Mouse (Mus musculus) kidney, postnatal 0 days (tissue): ENCODE data around the gene Itgb5. TPM values are rescaled to one million over a fixed set of nuclear protein-coding genes. Genes with fewer than 3 reads are reported as not detected.

Source experiments
- ATAC-seq: fragments of 200-750 bp; cut with Nextera tagmentation; replicated peaks from 2 replicates; pipeline ENCODE4 v1.8.0; 2017; ENCODE audit warnings: low read depth, moderate number of reproducible peaks, moderate TSS enrichment, moderate library complexity; ENCODE audit not compliant: low FRiP score
- DNase-seq: peaks from one replicate; pipeline ENCODE4 v3.0.0-alpha.2; 2016; ENCODE audit warnings: low spot score
- H3K27ac ChIP-seq: fragments of 300-500 bp; sonication (generic); 2 replicates; pipeline ENCODE4 v1.5.1; 2014; ENCODE audit warnings: mild to moderate bottlenecking
- H3K27me3 ChIP-seq: fragments of 300-500 bp; sonication (generic); 2 replicates; pipeline ENCODE4 v1.6.1; 2014; ENCODE audit warnings: low read length, mixed read lengths; ENCODE audit not compliant: insufficient read depth
- H3K36me3 ChIP-seq: fragments of 300-500 bp; sonication (generic); 2 replicates; pipeline ENCODE4 v1.6.1; 2014; ENCODE audit warnings: low read length, mixed read lengths; ENCODE audit not compliant: insufficient read depth
- H3K4me1 ChIP-seq: fragments of 300-500 bp; sonication (generic); replicated peaks from 2 replicates; pipeline ENCODE4 v1.6.1; 2014; ENCODE audit warnings: antibody characterized with exemption, low read length, mixed read lengths; ENCODE audit not compliant: insufficient read depth
- H3K4me2 ChIP-seq: fragments of 300-500 bp; sonication (generic); 2 replicates; pipeline ENCODE4 v1.6.1; 2014; ENCODE audit warnings: mild to moderate bottlenecking, low read length, moderate library complexity, mixed read lengths
- H3K4me3 ChIP-seq: fragments of 300-500 bp; sonication (generic); replicated peaks from 2 replicates; pipeline ENCODE4 v1.5.1; 2014; ENCODE audit warnings: low read depth, low read length
- H3K9ac ChIP-seq: fragments of 300-500 bp; sonication (generic); 2 replicates; pipeline ENCODE4 v1.6.1; 2014; ENCODE audit warnings: low read depth, low read length
- H3K9me3 ChIP-seq: fragments of 300-500 bp; sonication (generic); replicated peaks from 2 replicates; pipeline ENCODE4 v1.6.1; 2016; ENCODE audit warnings: low read length, inconsistent platforms, mixed read lengths
- CTCF ChIP-seq: IDR thresholded peaks from 2 replicates; pipeline ENCODE4 v1.5.1; 2016; ENCODE audit warnings: antibody characterized with exemption, low read depth, mild to moderate bottlenecking, moderate library complexity
- WGBS: fragments of 180-500 bp; shearing (Covaris S2); extraction: QIAGEN DNeasy Blood & Tissue Kit; methylation state at CpG from one replicate; pipeline ENCODE4 v1.1.7; 2014; 5-methylcytosine and 5-hydroxymethylcytosine counted together
- polyA plus RNA-seq: library from polyadenylated mRNA; unstranded; fragments of >200 nt; fragmentation: Nextera tagmentation; extraction: Ambion mirVana; gene quantifications from 2 replicates; pipeline ENCODE4 v1.2.1, GENCODE M21; 2015

The Itgb5 gene
- polyA plus RNA-seq, 1 experiment from 2014 or later: 53.2 TPM

GRCm38 (mm10) chr16:33950830-33951229 lies 121.4 kb downstream of the Itgb5 start:
- no peaks in the 10 kb centered on the region for H3K4me1 ChIP-seq
- DNase-seq (peak; percentile 93), ATAC-seq (peak; percentile 53)
- no peaks in the 10 kb centered on the region for H3K27me3 ChIP-seq
- H3K36me3 ChIP-seq: peaks cover 16% of the 10 kb centered on the region; the same call in 1 of the 2 replicates
- H3K9me3 ChIP-seq: no peaks in the 10 kb centered on the region
- no peak overlapping the region for H3K27ac ChIP-seq
- TF ChIP-seq CTCF: peak; percentile 98
- H3K4me2 ChIP-seq: no peak overlapping the region
- no peak overlapping the region for H3K4me3 ChIP-seq
- no peak overlapping the region for H3K9ac ChIP-seq
- WGBS: 14% methylated on average over 4 of the region's 4 CpGs

GRCm38 (mm10) chr16:33953008-33953407 lies 123.5 kb downstream of the Itgb5 start:
- Histone ChIP-seq H3K36me3 (peaks cover 29% of the 10 kb centered on the region; the same call in 1 of the 2 replicates), H3K4me2 (no peak overlapping the region), H3K4me3 (no peak overlapping the region), H3K9ac (no peak overlapping the region), H3K9me3 (no peaks in the 10 kb centered on the region), H3K4me1 (no peaks in the 10 kb centered on the region), H3K27me3 (no peaks in the 10 kb centered on the region), H3K27ac (no peak overlapping the region)
- DNase-seq (no peak), ATAC-seq (no peak)
- 81% methylated on average over 4 of the region's 4 CpGs for WGBS
- no peak for TF ChIP-seq CTCF

GRCm38 (mm10) chr16:33954793-33955192 lies 125.3 kb downstream of the Itgb5 start:
- Histone ChIP-seq H3K4me1 (no peaks in the 10 kb centered on the region), H3K27ac (no peak overlapping the region), H3K4me2 (no peak overlapping the region), H3K9ac (no peak overlapping the region), H3K9me3 (no peaks in the 10 kb centered on the region), H3K36me3 (peaks cover 40% of the 10 kb centered on the region), H3K27me3 (no peaks in the 10 kb centered on the region), H3K4me3 (no peak overlapping the region)
- WGBS: 88% methylated on average over 1 of the region's 1 CpGs
- ATAC-seq: no peak
- TF ChIP-seq CTCF: no peak
- no peak for DNase-seq

GRCm38 (mm10) chr16:33963509-33963908 lies 134.0 kb downstream of the Itgb5 start:
- no peak for DNase-seq
- Histone ChIP-seq H3K4me1 (0 out of 2 replicates have a peak, but pooled peaks cover 9% of the 10 kb centered on the region), H3K36me3 (peaks cover 42% of the 10 kb centered on the region), H3K9ac (no peak overlapping the region), H3K4me3 (no peak overlapping the region), H3K4me2 (no peak overlapping the region), H3K27ac (no peak overlapping the region), H3K9me3 (no peaks in the 10 kb centered on the region), H3K27me3 (no peaks in the 10 kb centered on the region)
- no peak for ATAC-seq
- no peak for TF ChIP-seq CTCF
- WGBS: 72% methylated on average over 6 of the region's 6 CpGs

GRCm38 (mm10) chr16:33965878-33966537 lies 136.5 kb downstream of the Itgb5 start:
- DNase-seq (no peak), ATAC-seq (peak; percentile 37; the same call in 1 of the 2 replicates)
- Histone ChIP-seq H3K4me3 (peak overlapping the region; percentile 72), H3K27me3 (no peaks in the 10 kb centered on the region), H3K27ac (peak overlapping the region; percentile 70; the same call in 1 of the 2 replicates), H3K4me2 (peak overlapping the region; percentile 89), H3K9ac (peak overlapping the region; percentile 74), H3K36me3 (peaks cover 23% of the 10 kb centered on the region), H3K4me1 (0 out of 2 replicates have a peak, but pooled peaks cover 9% of the 10 kb centered on the region), H3K9me3 (no peaks in the 10 kb centered on the region)
- TF ChIP-seq CTCF: no peak
- WGBS: 4% methylated on average over 15 of the region's 15 CpGs

GRCm38 (mm10) chr16:33966538-33967282 lies 137.2 kb downstream of the Itgb5 start, which contains the start of gene Umps:
TSS of gene Umps (minus strand) at chr16:33967038.
- 1% methylated on average over 44 of the region's 44 CpGs for WGBS
- H3K36me3 ChIP-seq: peaks cover 16% of the 10 kb centered on the region; the same call in 1 of the 2 replicates

More at GRCm38 (mm10) chr16:33966538-33967282, 137.2 kb downstream of the Itgb5 start, which contains the start of gene Umps:
- DNase-seq: peak; percentile 91
- no peak for TF ChIP-seq CTCF
- Histone ChIP-seq H3K4me2 (peak within 1 kb of the TSS; percentile 89), H3K9me3 (no peaks in the 10 kb centered on the region), H3K4me3 (peak within 1 kb of the TSS; percentile 72), H3K27me3 (no peaks in the 10 kb centered on the region), H3K4me1 (0 out of 2 replicates have a peak, but pooled peaks cover 9% of the 10 kb centered on the region), H3K27ac (peak within 1 kb of the TSS; percentile 70), H3K9ac (peak within 1 kb of the TSS; percentile 74)
- ATAC-seq: peak; percentile 78
